Mouse (Mus musculus) myocyte (in vitro differentiated cells): ENCODE measurements around the gene Cpeb1.

Experiments
- CEBPB ChIP-seq: IDR thresholded peaks from 2 replicates; pipeline ENCODE4 v1.6.1; 2011; ENCODE audit warnings: mild to moderate bottlenecking, moderate library complexity; ENCODE audit not compliant: poor library complexity, insufficient read depth, severe bottlenecking
- E2F4 ChIP-seq: IDR thresholded peaks from one replicate; pipeline ENCODE4 v1.6.1; 2011; ENCODE audit warnings: mild to moderate bottlenecking, control low read depth, moderate library complexity; ENCODE audit not compliant: insufficient read depth
- MAX ChIP-seq: IDR thresholded peaks from one replicate; pipeline ENCODE4 v1.6.1; 2011; ENCODE audit warnings: low read depth, mild to moderate bottlenecking, control low read depth
- MYOD1 ChIP-seq, 3 experiments: IDR thresholded peaks; one replicate each; pipeline ENCODE4 v1.6.1; 2011; ENCODE audit warnings: control low read depth in 2 of 3, low read depth in 2 of 3, mild to moderate bottlenecking in 2 of 3, moderate library complexity in 1 of 3; ENCODE audit not compliant: insufficient read length in 2 of 3, control insufficient read depth in 1 of 3
- MYOG ChIP-seq, 3 experiments: IDR thresholded peaks; one replicate each; pipeline ENCODE4 v1.6.1; 2011; ENCODE audit warnings: control low read depth in 2 of 3, low read depth in 2 of 3, mild to moderate bottlenecking in 2 of 3; ENCODE audit not compliant: insufficient read length in 2 of 3, control insufficient read depth in 1 of 3, insufficient read depth in 1 of 3
- POLR2A ChIP-seq: IDR thresholded peaks from one replicate; pipeline ENCODE4 v1.6.1; 2011; ENCODE audit warnings: low read depth, mild to moderate bottlenecking, control low read depth, moderate library complexity; ENCODE audit not compliant: insufficient read length
- POLR2AphosphoS2 ChIP-seq: IDR thresholded peaks from one replicate; pipeline ENCODE4 v1.6.1; 2011; ENCODE audit warnings: low read depth, control low read depth; ENCODE audit not compliant: insufficient read length
- TCF12 ChIP-seq: IDR thresholded peaks from one replicate; pipeline ENCODE4 v1.6.1; 2011; ENCODE audit warnings: mild to moderate bottlenecking, control low read depth; ENCODE audit not compliant: poor library complexity, insufficient read depth, severe bottlenecking

DNA sequence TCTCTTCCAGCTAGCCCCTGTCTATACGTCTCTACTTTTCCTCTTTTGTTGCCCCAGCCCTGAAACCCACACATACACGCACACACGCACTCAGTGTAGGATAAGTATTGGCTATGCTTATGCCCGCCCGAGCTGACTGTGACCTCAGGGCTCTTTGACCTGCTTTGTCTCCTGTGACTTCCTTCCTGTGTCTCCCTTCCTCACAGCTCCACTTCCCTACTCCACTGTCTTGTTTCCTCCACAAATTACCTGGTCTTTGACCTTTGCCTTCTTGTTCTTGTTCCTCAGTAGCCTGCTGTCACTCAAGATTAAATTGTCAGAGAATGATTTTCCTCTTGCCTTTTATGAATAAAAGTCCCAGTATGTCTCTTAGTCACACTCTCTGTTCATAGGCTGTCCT is 151.2 kb downstream of the Cpeb1 start:
- TF ChIP-seq POLR2AphosphoS2: no peak
- no peak for TF ChIP-seq MAX
- no peak for TF ChIP-seq MYOG (IDR thresholded peaks at IDR 0.05; ENCODE audit: control insufficient read depth in 1 of 3, insufficient read depth in 1 of 3, insufficient read length in 2 of 3, low read depth in 2 of 3)
- no peak for TF ChIP-seq POLR2A
- TF ChIP-seq E2F4: no peak
- no peak for TF ChIP-seq MYOD1 (IDR thresholded peaks at IDR 0.05; ENCODE audit: control insufficient read depth in 1 of 3, insufficient read length in 2 of 3, low read depth in 2 of 3)
- TF ChIP-seq CEBPB: no peak
- TF ChIP-seq TCF12: no peak
